Mouse (Mus musculus) spleen, postnatal 36 days (tissue): ENCODE measurements around the gene Kcnip1.
A peak's percentile ranks its signal among the peaks of the same experiment; 100 is the strongest.

Experiments used
- DNase-seq, 2 experiments: peaks; one replicate each; pipeline ENCODE4 v3.0.0; 2022; ENCODE audit warnings: low spot score in 2 of 2, mixed read lengths in 1 of 2

The Kcnip1 gene

GRCm38 (mm10) chr11:33670105-33670965 lies 322.6 kb downstream of the Kcnip1 start:
- no peak for DNase-seq

- no peak for DNase-seq
Measured at GRCm38 (mm10) chr11:33668376-33668775, 324.6 kb downstream of the Kcnip1 start.

- DNase-seq = no peak
Measured at GRCm38 (mm10) chr11:33663599-33663998, 329.4 kb downstream of the Kcnip1 start.

GRCm38 (mm10) chr11:33660016-33660913 lies 332.7 kb downstream of the Kcnip1 start:
- DNase-seq = no peak

- no peak for DNase-seq
Measured at GRCm38 (mm10) chr11:33655861-33656593, 336.9 kb downstream of the Kcnip1 start.

GRCm38 (mm10) chr11:33655221-33655620 lies 337.7 kb downstream of the Kcnip1 start:
- DNase-seq = no peak

GRCm38 (mm10) chr11:33654485-33654884 lies 338.5 kb downstream of the Kcnip1 start:
- DNase-seq = no peak

- DNase-seq = no peak
Measured at GRCm38 (mm10) chr11:33649358-33649757, 343.6 kb downstream of the Kcnip1 start.

- DNase-seq = no peak
Measured at GRCm38 (mm10) chr11:33637107-33637506, 355.8 kb downstream of the Kcnip1 start.

GRCm38 (mm10) chr11:33627136-33627742 lies 365.7 kb downstream of the Kcnip1 start:
- no peak for DNase-seq

- peak in 1 of 2 experiments; percentile 3 for DNase-seq
Measured at GRCm38 (mm10) chr11:33614218-33614617, 378.7 kb downstream of the Kcnip1 start.

- no peak for DNase-seq
Measured at GRCm38 (mm10) chr11:33607784-33608183, 385.2 kb downstream of the Kcnip1 start.

- DNase-seq = no peak
Measured at GRCm38 (mm10) chr11:33603174-33603573, 389.8 kb downstream of the Kcnip1 start.

GRCm38 (mm10) chr11:33598986-33599385 lies 394.0 kb downstream of the Kcnip1 start, which contains the start of gene D130052B06Rik:
Gene D130052B06Rik (plus strand): TSS chr11:33599302.
- DNase-seq = no peak

- DNase-seq = no peak
Measured at GRCm38 (mm10) chr11:33596655-33597054, 396.3 kb downstream of the Kcnip1 start.

- no peak for DNase-seq
Measured at GRCm38 (mm10) chr11:33592826-33593225, 400.1 kb downstream of the Kcnip1 start.

GRCm38 (mm10) chr11:33590771-33591170 lies 402.2 kb downstream of the Kcnip1 start:
- no peak for DNase-seq

GRCm38 (mm10) chr11:33586614-33587013 lies 406.3 kb downstream of the Kcnip1 start:
- DNase-seq = no peak

GRCm38 (mm10) chr11:33579621-33580020 lies 413.3 kb downstream of the Kcnip1 start:
- no peak for DNase-seq
